Mouse (Mus musculus): ENCODE measurements around the gene Akt3.

GRCm38 (mm10) chr1:177018750-177019149 lies 239.3 kb downstream of the Akt3 start:
- TF ChIP-seq CTCF (IDR thresholded peaks at IDR 0.05; ENCODE audit: extremely low read depth, insufficient read depth, insufficient read length, insufficient replicate concordance), result no peak
- no peak for TF ChIP-seq POLR2A (IDR thresholded peaks at IDR 0.05; ENCODE audit: low read depth, low read length)

Data from spleen, adult 2 months (tissue).